Mouse (Mus musculus): Measurements from ENCODE around the gene Pla2g10.
"Not testable (repeated sequence)": the region's sequence is repeated elsewhere in the genome, so short reads cannot be mapped to it uniquely, and the experiment has no call there.

DNA sequence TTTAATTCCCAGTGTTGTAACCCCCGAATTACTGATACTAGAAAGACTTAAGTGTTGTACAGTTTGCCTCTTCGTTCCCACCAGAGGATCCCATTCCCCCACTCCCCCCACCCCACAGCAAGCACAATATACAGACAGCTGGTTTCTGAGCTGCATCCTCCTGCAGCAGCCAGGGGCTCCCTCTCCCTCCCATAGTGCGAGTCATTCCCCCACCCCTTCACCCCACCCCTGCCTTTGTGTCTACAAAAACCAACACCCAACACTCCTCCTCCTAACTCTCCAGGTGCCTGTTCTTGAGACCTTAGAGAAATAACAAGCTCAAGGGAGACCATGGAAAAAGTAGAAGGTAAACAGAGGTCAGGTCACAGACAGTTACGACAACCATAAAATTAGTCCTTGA is 40.8 kb upstream of the Pla2g10 start:
- not testable (repeated sequence) for TF ChIP-seq POLR2A (IDR thresholded peaks at IDR 0.05; ENCODE audit: borderline replicate concordance, control insufficient read depth, low read depth, low read length); CTCF (IDR thresholded peaks at IDR 0.05; ENCODE audit: control insufficient read depth, insufficient read depth, low read length)
